Mouse (Mus musculus): ENCODE data around the gene Il17rb. TPM values are rescaled to one million over a fixed set of nuclear protein-coding genes. Genes with fewer than 3 reads are reported as not detected.

Gene Il17rb
- polyA plus RNA-seq (2012; rRNA removed) = 10.7 and 12.0 TPM in 2 replicates

DNA sequence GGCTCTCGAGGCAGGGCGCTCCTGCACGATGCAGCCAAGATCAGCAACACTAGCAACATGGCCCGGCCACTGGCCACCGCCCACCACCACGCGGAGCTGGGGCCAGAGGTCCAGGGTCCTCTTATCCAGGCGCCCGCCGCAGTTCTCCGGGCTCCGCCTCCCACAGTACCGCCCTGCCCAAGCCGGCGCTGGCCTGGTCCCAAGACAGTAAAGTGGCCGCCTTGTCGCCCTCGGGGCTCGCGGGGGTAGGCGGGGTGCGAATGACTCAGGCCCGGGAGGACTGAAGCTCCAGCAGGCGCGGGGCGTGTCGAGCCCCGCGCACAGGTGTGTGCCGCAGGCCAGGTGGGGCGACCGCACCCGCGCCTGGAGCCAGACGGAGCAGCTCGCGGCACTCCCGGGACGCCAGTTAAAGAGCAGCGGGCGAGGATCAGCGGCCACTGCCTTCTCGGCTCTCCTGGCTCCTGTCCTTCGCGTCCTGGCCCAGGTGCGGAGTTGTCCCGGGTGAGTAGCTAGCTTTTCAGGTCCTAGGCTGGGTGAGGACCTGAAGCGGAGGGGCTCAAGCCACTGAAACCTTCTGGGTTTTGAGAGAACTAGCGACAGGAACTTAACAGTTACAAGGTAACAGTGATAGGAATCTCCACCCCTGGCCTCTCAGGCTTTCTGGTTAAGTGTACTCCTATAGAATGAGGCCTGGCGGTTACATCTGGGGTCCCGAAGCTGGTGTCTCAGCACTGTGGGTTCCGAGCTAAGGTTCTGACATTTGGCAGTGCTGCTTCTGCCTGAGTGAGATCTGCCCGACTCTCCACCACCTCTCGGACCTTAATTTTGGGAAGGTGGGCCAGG is at the start of gene Il17rb, which contains the start of gene Chdh:
TSS of gene Il17rb (minus strand) at position 164 of the 843 bp plus-strand sequence.
TSS of gene Chdh (plus strand) at position 291 of the 843 bp plus-strand sequence.

DNA sequence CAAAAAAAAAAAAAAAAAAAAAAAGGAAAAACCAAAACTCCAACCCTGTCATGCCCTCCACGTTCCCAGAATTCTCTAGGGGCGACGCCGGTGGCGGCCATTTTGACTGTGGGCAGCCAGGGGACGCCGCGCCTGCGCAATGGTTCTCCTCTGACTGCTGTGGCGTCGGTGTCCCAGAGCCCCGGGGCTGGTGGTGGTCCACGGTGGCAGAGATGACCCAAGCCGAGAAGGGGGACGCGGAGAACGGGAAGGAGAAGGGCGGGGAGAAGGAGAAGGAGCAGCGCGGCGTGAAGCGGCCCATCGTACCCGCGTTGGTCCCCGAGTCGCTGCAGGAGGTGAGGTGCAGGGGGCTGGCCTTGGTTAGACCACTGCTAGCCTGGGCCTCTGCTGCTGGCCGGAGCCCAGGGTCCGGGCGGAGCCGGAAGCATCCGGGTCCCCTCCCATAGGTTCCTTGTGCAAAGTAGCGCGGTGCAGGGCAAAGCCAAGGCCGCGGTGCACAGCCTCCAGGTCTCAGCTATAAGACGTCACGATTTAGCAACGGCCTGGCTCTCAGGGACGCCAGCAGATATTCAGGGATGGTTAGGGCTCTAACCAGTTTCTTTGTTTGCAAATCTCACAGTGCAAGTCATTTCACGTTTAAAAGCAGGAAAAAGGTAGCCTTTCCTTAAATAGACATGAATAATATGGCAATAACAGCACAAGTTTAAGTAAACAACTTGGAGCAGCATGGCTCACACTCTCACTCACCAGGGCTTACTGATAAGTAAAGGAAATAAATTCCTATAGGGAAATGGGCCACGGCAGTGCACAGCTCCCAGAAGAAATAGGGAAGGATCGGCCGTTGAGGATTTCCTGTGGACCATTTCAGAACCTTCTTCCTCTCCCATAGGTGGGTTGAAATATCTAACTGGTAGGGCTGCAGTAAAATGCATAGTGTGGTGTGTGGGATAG is 30.2 kb downstream of the Il17rb start, which contains the start of gene Actr8:
TSS of gene Actr8 (plus strand) at position 84 of the 951 bp plus-strand sequence.

DNA sequence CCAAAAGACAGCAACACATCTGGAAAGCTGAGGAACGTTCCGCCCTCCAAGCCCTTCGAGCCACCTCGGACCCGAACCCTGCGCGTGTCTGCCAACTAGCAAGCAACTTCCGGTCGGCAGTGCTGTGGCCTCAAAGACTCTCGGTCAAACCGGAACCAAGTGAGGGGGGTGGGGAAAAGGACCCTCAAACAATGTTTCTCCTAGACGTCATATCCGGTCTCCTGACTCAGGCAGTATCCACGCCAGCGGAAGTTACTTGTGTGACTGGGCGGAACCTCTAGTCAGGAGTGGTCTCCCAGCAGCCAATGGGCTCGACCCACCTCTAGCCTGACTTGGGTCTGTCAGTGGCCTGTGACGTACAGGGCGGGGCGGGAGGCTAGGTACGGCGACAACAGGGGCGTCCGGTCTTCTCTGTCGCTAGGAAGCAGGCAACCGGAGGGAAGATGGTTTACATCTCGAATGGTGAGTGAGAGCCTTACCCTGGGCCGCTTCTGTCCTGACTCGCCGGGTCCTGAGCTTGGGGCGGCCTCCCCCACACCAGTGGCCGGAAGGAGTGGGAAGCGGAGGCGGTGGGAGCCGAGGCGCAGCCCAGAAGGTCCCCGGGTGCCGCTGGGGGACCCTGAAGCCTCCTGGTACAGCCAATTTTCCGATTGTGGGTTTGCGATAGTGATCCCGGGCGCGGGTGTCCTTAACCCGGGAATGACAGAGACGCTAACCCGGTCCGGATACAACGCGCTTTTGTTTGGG is 40.4 kb downstream of the Il17rb start, which contains the start of gene Selenok:
TSS of gene Selenok (plus strand) at position 234 of the 747 bp plus-strand sequence.

Other genes with a start within 250 kb of the Il17rb start
- 254 and 280 TPM in 2 replicates for gene Selenok, start 40.6 kb downstream of the Il17rb start, polyA plus RNA-seq (2012; rRNA removed)
- 12.6 and 14.0 TPM in 2 replicates for gene Actr8, start 30.6 kb downstream of the Il17rb start, polyA plus RNA-seq (2012; rRNA removed)
- gene Chdh, start 127 bp upstream of the Il17rb start, polyA plus RNA-seq (2012; rRNA removed) = 21.3 and 22.2 TPM in 2 replicates

All from liver, embryonic 18 days (tissue).